Mouse (Mus musculus) midbrain, embryonic 10.5 days (tissue): ENCODE measurements around the gene Cdh13. TPM values are rescaled to one million over a fixed set of nuclear protein-coding genes. Genes with fewer than 3 reads are reported as not detected.
A peak's percentile ranks its signal among the peaks of the same experiment; 100 is the strongest.

Experiments used
- DNase-seq: peaks from one replicate; pipeline ENCODE4 v3.0.0-alpha.2; 2017; ENCODE audit warnings: low spot score
- H3K27ac ChIP-seq: fragments of 300-500 bp; sonication (generic); replicated peaks from 2 replicates; pipeline ENCODE4 v1.5.1; 2016; ENCODE audit warnings: mild to moderate bottlenecking
- H3K27me3 ChIP-seq: fragments of 300-500 bp; sonication (generic); 2 replicates; pipeline ENCODE4 v1.6.1; 2016; ENCODE audit warnings: low read depth, mild to moderate bottlenecking; ENCODE audit not compliant: poor library complexity, severe bottlenecking
- H3K36me3 ChIP-seq: fragments of 300-500 bp; sonication (generic); 2 replicates; pipeline ENCODE4 v1.6.1; 2016; ENCODE audit warnings: mild to moderate bottlenecking, moderate library complexity
- H3K4me1 ChIP-seq: fragments of 300-500 bp; sonication (generic); 2 replicates; pipeline ENCODE4 v1.6.1; 2016
- H3K4me3 ChIP-seq: fragments of 300-500 bp; sonication (generic); 2 replicates; pipeline ENCODE4 v1.5.1; 2016; ENCODE audit warnings: mild to moderate bottlenecking, moderate library complexity
- H3K9me3 ChIP-seq: fragments of 300-500 bp; sonication (generic); replicated peaks from 2 replicates; pipeline ENCODE4 v1.6.1; 2016; ENCODE audit warnings: mild to moderate bottlenecking
- WGBS: fragments of 180-500 bp; shearing (Covaris S2); methylation state at CpG from one replicate; pipeline ENCODE4 v1.1.7; 2016; 5-methylcytosine and 5-hydroxymethylcytosine counted together
- polyA plus RNA-seq: library from polyadenylated mRNA; unstranded; fragments of >200 nt; fragmentation: Nextera tagmentation; extraction: Ambion mirVana; gene quantifications from 2 replicates; pipeline ENCODE4 v1.2.1, GENCODE M21; 2016

Gene Cdh13
- polyA plus RNA-seq, 1 experiment from 2014 or later, result 2.5 TPM

- H3K36me3 ChIP-seq, result no peaks in the 10 kb centered on the region
- peak overlapping the region; percentile 65 for H3K4me3 ChIP-seq
- WGBS, result under 1% methylated on average over 46 of the region's 46 CpGs
- H3K4me1 ChIP-seq, result peaks cover 31% of the 10 kb centered on the region
- H3K27me3 ChIP-seq, result peaks cover 67% of the 10 kb centered on the region
- H3K27ac ChIP-seq, result peak overlapping the region; percentile 86
- H3K9me3 ChIP-seq, result no peaks in the 10 kb centered on the region
- DNase-seq, result peak; percentile 76
Measured at GRCm38 (mm10) chr8:118284112-118285029, 838 bp downstream of the Cdh13 start.

- 20% methylated on average over 10 of the region's 10 CpGs for WGBS
- Histone ChIP-seq H3K4me1 (peaks cover 39% of the 10 kb centered on the region), H3K4me3 (no peak overlapping the region), H3K27me3 (peaks cover 67% of the 10 kb centered on the region), H3K9me3 (no peaks in the 10 kb centered on the region), H3K36me3 (no peaks in the 10 kb centered on the region), H3K27ac (no peak overlapping the region)
- no peak for DNase-seq
Measured at GRCm38 (mm10) chr8:118285596-118286281, 2.2 kb downstream of the Cdh13 start.

GRCm38 (mm10) chr8:118286282-118287180, 3.0 kb downstream of the Cdh13 start:
- H3K4me3 ChIP-seq, result no peak overlapping the region
- DNase-seq, result no peak
- H3K27ac ChIP-seq, result no peak overlapping the region
- 34% methylated on average over 10 of the region's 10 CpGs for WGBS
- peaks cover 60% of the 10 kb centered on the region for H3K27me3 ChIP-seq
- no peaks in the 10 kb centered on the region for H3K36me3 ChIP-seq
- no peaks in the 10 kb centered on the region for H3K9me3 ChIP-seq
- peaks cover 39% of the 10 kb centered on the region for H3K4me1 ChIP-seq

GRCm38 (mm10) chr8:118287496-118287895, 4.0 kb downstream of the Cdh13 start:
- Histone ChIP-seq H3K4me3 (no peak overlapping the region), H3K4me1 (peaks cover 39% of the 10 kb centered on the region), H3K27ac (no peak overlapping the region), H3K27me3 (peaks cover 51% of the 10 kb centered on the region), H3K9me3 (no peaks in the 10 kb centered on the region), H3K36me3 (no peaks in the 10 kb centered on the region)
- no peak for DNase-seq
- 58% methylated on average over 9 of the region's 9 CpGs for WGBS

GRCm38 (mm10) chr8:118288259-118288952, 4.9 kb downstream of the Cdh13 start:
- DNase-seq, result no peak
- H3K9me3 ChIP-seq, result no peaks in the 10 kb centered on the region
- H3K27ac ChIP-seq, result no peak overlapping the region
- WGBS, result 79% methylated on average over 8 of the region's 8 CpGs
- H3K4me3 ChIP-seq, result no peak overlapping the region
- no peaks in the 10 kb centered on the region for H3K36me3 ChIP-seq
- H3K4me1 ChIP-seq, result peaks cover 34% of the 10 kb centered on the region
- H3K27me3 ChIP-seq, result peaks cover 43% of the 10 kb centered on the region

- Histone ChIP-seq H3K36me3 (no peaks in the 10 kb centered on the region), H3K27ac (no peak overlapping the region), H3K27me3 (peaks cover 43% of the 10 kb centered on the region), H3K4me3 (no peak overlapping the region), H3K4me1 (peaks cover 30% of the 10 kb centered on the region), H3K9me3 (no peaks in the 10 kb centered on the region)
- DNase-seq, result no peak
- WGBS, result 93% methylated on average over 4 of the region's 4 CpGs
Measured at GRCm38 (mm10) chr8:118289091-118289490, 5.6 kb downstream of the Cdh13 start.

- DNase-seq, result no peak
- H3K4me1 ChIP-seq, result peaks cover 27% of the 10 kb centered on the region
- H3K27me3 ChIP-seq, result peaks cover 41% of the 10 kb centered on the region
- H3K4me3 ChIP-seq, result no peak overlapping the region
- no peaks in the 10 kb centered on the region for H3K36me3 ChIP-seq
- H3K27ac ChIP-seq, result no peak overlapping the region
- H3K9me3 ChIP-seq, result no peaks in the 10 kb centered on the region
- WGBS, result 91% methylated on average over 7 of the region's 7 CpGs
Measured at GRCm38 (mm10) chr8:118289525-118289924, 6.0 kb downstream of the Cdh13 start.

GRCm38 (mm10) chr8:118290266-118290665, 6.7 kb downstream of the Cdh13 start:
- no peak overlapping the region for H3K4me3 ChIP-seq
- H3K4me1 ChIP-seq, result peaks cover 19% of the 10 kb centered on the region; the same call in 1 of the 2 replicates
- 80% methylated on average over 6 of the region's 6 CpGs for WGBS
- H3K36me3 ChIP-seq, result no peaks in the 10 kb centered on the region
- peaks cover 34% of the 10 kb centered on the region for H3K27me3 ChIP-seq
- no peaks in the 10 kb centered on the region for H3K9me3 ChIP-seq
- no peak for DNase-seq
- no peak overlapping the region for H3K27ac ChIP-seq

- H3K9me3 ChIP-seq, result no peaks in the 10 kb centered on the region
- H3K4me3 ChIP-seq, result no peak overlapping the region
- DNase-seq, result no peak
- H3K27me3 ChIP-seq, result no peaks in the 10 kb centered on the region
- no peaks in the 10 kb centered on the region for H3K36me3 ChIP-seq
- H3K27ac ChIP-seq, result no peak overlapping the region
- WGBS, result 95% methylated on average over 5 of the region's 5 CpGs
- no peaks in the 10 kb centered on the region for H3K4me1 ChIP-seq
Measured at GRCm38 (mm10) chr8:118296477-118296876, 12.9 kb downstream of the Cdh13 start.

- no peaks in the 10 kb centered on the region for H3K27me3 ChIP-seq
- no peak for DNase-seq
- peaks cover 29% of the 10 kb centered on the region for H3K4me1 ChIP-seq
- no peaks in the 10 kb centered on the region for H3K36me3 ChIP-seq
- H3K4me3 ChIP-seq, result no peak overlapping the region
- no peak overlapping the region for H3K27ac ChIP-seq
- WGBS, result 81% methylated on average over 10 of the region's 10 CpGs
- no peaks in the 10 kb centered on the region for H3K9me3 ChIP-seq
Measured at GRCm38 (mm10) chr8:118306957-118307356, 23.4 kb downstream of the Cdh13 start.

GRCm38 (mm10) chr8:118309106-118309505, 25.6 kb downstream of the Cdh13 start:
- Histone ChIP-seq H3K9me3 (no peaks in the 10 kb centered on the region), H3K4me3 (no peak overlapping the region), H3K27me3 (no peaks in the 10 kb centered on the region), H3K4me1 (peaks cover 13% of the 10 kb centered on the region), H3K27ac (peak overlapping the region; percentile 52; the same call in 1 of the 2 replicates), H3K36me3 (no peaks in the 10 kb centered on the region)
- 79% methylated on average over 3 of the region's 3 CpGs for WGBS
- DNase-seq, result no peak
